Mouse (Mus musculus): ENCODE measurements around the gene Rbmx. TPM values are rescaled to one million over a fixed set of nuclear protein-coding genes. Genes with fewer than 3 reads are reported as not detected.

Rbmx gene
- 8.2 and 18.0 TPM in 2 replicates for polyA plus RNA-seq (2012; ENCODE audit: insufficient read depth, low replicate concordance)

GRCm38 (mm10) chrX:57392367-57393246, at the start of gene Rbmx:
Rbmx (minus strand) TSS chrX:57393036.
- no peaks in the 10 kb centered on the region for H3K4me1 ChIP-seq
- peaks cover 24% of the 10 kb centered on the region for H3K36me3 ChIP-seq (replicated peaks; ENCODE audit: low read length)
- no peaks in the 10 kb centered on the region for H3K27me3 ChIP-seq (replicated peaks)
- peak within 1 kb of the TSS; percentile 93 for H3K4me3 ChIP-seq (replicated peaks)
- TF ChIP-seq GATA1 (IDR thresholded peaks at IDR 0.05; ENCODE audit: borderline replicate concordance, low read length), result no peak
- TF ChIP-seq FLI1 (IDR thresholded peaks at IDR 0.05; ENCODE audit: low read length), result no peak
- no peaks in the 10 kb centered on the region for H3K9me3 ChIP-seq

GRCm38 (mm10) chrX:57433897-57434296, 41.1 kb upstream of the Rbmx start:
- Histone ChIP-seq H3K9me3 (no peaks in the 10 kb centered on the region), H3K4me3 (replicated peaks) (no peak overlapping the region), H3K27me3 (replicated peaks) (peaks cover 1% of the 10 kb centered on the region), H3K36me3 (replicated peaks; ENCODE audit: low read length) (no peaks in the 10 kb centered on the region), H3K4me1 (no peaks in the 10 kb centered on the region)
- TF ChIP-seq FLI1 (IDR thresholded peaks at IDR 0.05; ENCODE audit: low read length), result no peak
- no peak for TF ChIP-seq GATA1 (IDR thresholded peaks at IDR 0.05; ENCODE audit: borderline replicate concordance, low read length)

DNA sequence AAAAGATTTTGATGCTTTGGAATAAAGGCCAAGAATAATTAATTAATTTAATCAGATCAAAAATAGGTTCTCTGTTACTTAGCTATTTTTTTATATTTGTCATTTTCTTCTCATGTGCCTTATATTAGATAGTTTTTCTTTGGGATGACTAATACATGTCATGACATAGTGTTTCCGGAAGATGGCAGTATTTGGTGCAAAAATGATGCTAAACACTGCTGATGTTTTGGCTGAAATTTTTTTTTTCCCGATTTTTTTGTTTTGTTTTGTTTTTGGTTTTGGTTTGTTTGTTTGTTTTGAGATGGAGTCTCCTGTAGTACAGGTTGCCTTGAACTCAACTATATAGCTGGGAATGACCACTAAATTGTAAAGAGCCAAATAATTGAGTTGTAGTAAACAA, 38.8 kb upstream of the Rbmx start:
- TF ChIP-seq FLI1 (IDR thresholded peaks at IDR 0.05; ENCODE audit: low read length) (no peak), GATA1 (IDR thresholded peaks at IDR 0.05; ENCODE audit: borderline replicate concordance, low read length) (no peak)
- no peak overlapping the region for H3K4me3 ChIP-seq (replicated peaks)
- H3K36me3 ChIP-seq (replicated peaks; ENCODE audit: low read length), result no peaks in the 10 kb centered on the region
- H3K9me3 ChIP-seq, result no peaks in the 10 kb centered on the region
- peaks cover 1% of the 10 kb centered on the region for H3K27me3 ChIP-seq (replicated peaks)
- H3K4me1 ChIP-seq, result no peaks in the 10 kb centered on the region

DNA sequence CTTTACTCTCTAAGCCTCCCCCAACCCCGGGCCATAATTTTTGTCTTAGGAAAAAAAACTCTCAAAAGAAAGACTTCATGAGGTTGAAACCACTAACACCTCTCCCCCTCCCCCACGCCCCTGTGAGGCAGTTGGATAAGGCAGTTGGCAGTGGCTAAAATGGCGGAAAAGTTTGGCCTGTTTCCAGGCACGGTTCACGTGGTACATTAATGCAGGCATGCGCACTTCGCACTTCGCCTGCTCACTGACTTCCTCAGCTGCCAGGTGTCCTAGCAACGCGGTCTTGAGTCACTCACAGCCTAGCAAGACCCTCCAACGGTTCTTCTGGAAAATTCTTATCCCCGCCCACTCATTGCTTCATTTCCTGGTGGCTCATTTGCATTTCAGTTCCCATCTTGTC, 15.9 kb upstream of the Rbmx start, which contains the start of gene Gm364:
Gm364 (plus strand) TSS at position 386 of the 400 bp plus-strand sequence.
- H3K36me3 ChIP-seq (replicated peaks; ENCODE audit: low read length), result no peaks in the 10 kb centered on the region
- no peak within 1 kb of the TSS for H3K4me3 ChIP-seq (replicated peaks)
- TF ChIP-seq GATA1 (IDR thresholded peaks at IDR 0.05; ENCODE audit: borderline replicate concordance, low read length), result no peak
- no peak for TF ChIP-seq FLI1 (IDR thresholded peaks at IDR 0.05; ENCODE audit: low read length)
- no peaks in the 10 kb centered on the region for H3K27me3 ChIP-seq (replicated peaks)
- no peaks in the 10 kb centered on the region for H3K4me1 ChIP-seq
- no peaks in the 10 kb centered on the region for H3K9me3 ChIP-seq

GRCm38 (mm10) chrX:57403651-57404050, 10.8 kb upstream of the Rbmx start:
- no peaks in the 10 kb centered on the region for H3K9me3 ChIP-seq
- TF ChIP-seq GATA1 (IDR thresholded peaks at IDR 0.05; ENCODE audit: borderline replicate concordance, low read length) (no peak), FLI1 (IDR thresholded peaks at IDR 0.05; ENCODE audit: low read length) (no peak)
- H3K4me3 ChIP-seq (replicated peaks), result no peak overlapping the region
- peaks cover 4% of the 10 kb centered on the region; the same call in 1 of the 2 replicates for H3K4me1 ChIP-seq
- H3K36me3 ChIP-seq (replicated peaks; ENCODE audit: low read length), result no peaks in the 10 kb centered on the region
- H3K27me3 ChIP-seq (replicated peaks), result no peaks in the 10 kb centered on the region

DNA sequence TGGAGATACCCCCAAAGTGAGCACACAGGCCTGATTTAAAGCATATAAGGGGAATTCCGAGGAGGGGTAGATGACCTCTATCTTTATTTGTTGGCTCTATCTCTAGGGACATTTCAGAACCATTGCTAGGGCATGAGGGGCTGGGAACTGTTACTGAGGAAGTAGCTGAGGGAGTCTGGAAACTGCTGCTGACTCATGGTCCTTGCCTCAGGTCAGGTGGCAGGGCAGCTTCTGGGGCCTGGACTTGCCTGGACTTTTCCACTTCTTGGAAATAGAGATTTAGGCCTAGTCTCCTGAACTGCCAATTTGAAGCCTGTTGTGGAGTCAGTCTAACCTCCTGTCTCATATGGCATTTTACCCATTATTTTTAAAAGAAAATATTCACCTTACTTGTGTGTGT, 8.6 kb upstream of the Rbmx start:
- TF ChIP-seq FLI1 (IDR thresholded peaks at IDR 0.05; ENCODE audit: low read length) (no peak), GATA1 (IDR thresholded peaks at IDR 0.05; ENCODE audit: borderline replicate concordance, low read length) (no peak)
- Histone ChIP-seq H3K9me3 (no peaks in the 10 kb centered on the region), H3K4me3 (replicated peaks) (no peak overlapping the region), H3K27me3 (replicated peaks) (no peaks in the 10 kb centered on the region), H3K4me1 (peaks cover 4% of the 10 kb centered on the region; the same call in 1 of the 2 replicates), H3K36me3 (replicated peaks; ENCODE audit: low read length) (no peaks in the 10 kb centered on the region)

- H3K4me3 ChIP-seq (replicated peaks), result peak overlapping the region; percentile 93
Observed at GRCm38 (mm10) chrX:57393412-57393811, 576 bp upstream of the Rbmx start.

DNA sequence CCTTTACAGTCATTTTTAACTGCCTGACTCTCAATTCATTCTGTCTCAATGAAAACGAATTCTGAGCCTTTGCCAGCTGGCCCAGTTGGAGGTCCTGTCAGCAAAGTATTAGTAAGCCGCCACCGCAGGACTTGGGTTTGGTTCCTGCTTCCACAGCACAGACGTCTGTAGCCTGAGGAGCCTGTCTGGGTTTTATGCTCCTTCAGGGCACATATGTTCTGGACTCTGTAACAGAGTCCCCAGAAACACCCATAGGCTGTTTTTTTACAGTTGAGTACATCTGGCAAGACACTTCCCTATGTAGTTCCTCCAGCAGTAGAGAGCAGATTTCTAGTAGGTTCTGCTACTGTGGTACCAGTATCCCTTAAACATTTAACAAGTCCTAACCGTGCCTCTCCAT, 11.9 kb downstream of the Rbmx start:
- no peak overlapping the region for H3K4me3 ChIP-seq (replicated peaks)
- peaks cover 93% of the 10 kb centered on the region for H3K36me3 ChIP-seq (replicated peaks; ENCODE audit: low read length)
- no peaks in the 10 kb centered on the region for H3K4me1 ChIP-seq
- no peaks in the 10 kb centered on the region for H3K9me3 ChIP-seq
- no peak for TF ChIP-seq GATA1 (IDR thresholded peaks at IDR 0.05; ENCODE audit: borderline replicate concordance, low read length)
- no peak for TF ChIP-seq FLI1 (IDR thresholded peaks at IDR 0.05; ENCODE audit: low read length)
- H3K27me3 ChIP-seq (replicated peaks), result peaks cover 6% of the 10 kb centered on the region

More at GRCm38 (mm10) chrX:57393412-57393811, 576 bp upstream of the Rbmx start:
- Histone ChIP-seq H3K27me3 (replicated peaks) (no peaks in the 10 kb centered on the region), H3K36me3 (replicated peaks; ENCODE audit: low read length) (peaks cover 16% of the 10 kb centered on the region), H3K9me3 (no peaks in the 10 kb centered on the region), H3K4me1 (no peaks in the 10 kb centered on the region)
- TF ChIP-seq FLI1 (IDR thresholded peaks at IDR 0.05; ENCODE audit: low read length) (no peak), GATA1 (IDR thresholded peaks at IDR 0.05; ENCODE audit: borderline replicate concordance, low read length) (no peak)

DNA sequence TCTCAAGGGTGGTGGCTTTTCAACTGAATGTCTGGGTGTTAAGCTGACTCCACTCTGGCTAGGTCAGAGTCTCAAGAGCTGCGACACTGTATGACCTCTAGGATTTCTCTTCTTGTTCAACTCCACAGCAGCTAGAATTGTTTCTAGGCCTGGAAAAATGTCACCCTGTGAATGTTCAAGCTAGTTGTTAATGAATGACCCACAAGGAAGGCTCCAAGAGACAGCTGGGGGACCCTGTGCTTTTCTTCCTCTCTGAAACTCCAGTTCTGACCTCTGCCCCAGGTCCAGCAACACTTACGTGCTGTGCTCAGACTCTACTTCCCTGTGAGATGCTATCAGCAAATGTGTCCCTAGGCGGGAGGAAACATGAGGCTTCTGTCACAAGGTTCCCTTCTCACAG, 14.3 kb downstream of the Rbmx start:
- Histone ChIP-seq H3K36me3 (replicated peaks; ENCODE audit: low read length) (peaks cover 70% of the 10 kb centered on the region), H3K4me1 (0 out of 2 replicates have a peak, but pooled peaks cover 2% of the 10 kb centered on the region), H3K4me3 (replicated peaks) (no peak overlapping the region), H3K27me3 (replicated peaks) (peaks cover 6% of the 10 kb centered on the region), H3K9me3 (no peaks in the 10 kb centered on the region)
- TF ChIP-seq FLI1 (IDR thresholded peaks at IDR 0.05; ENCODE audit: low read length), result no peak
- no peak for TF ChIP-seq GATA1 (IDR thresholded peaks at IDR 0.05; ENCODE audit: borderline replicate concordance, low read length)

- peaks cover 58% of the 10 kb centered on the region for H3K36me3 ChIP-seq (replicated peaks; ENCODE audit: low read length)
Observed at GRCm38 (mm10) chrX:57377096-57377495, 15.7 kb downstream of the Rbmx start.

More at GRCm38 (mm10) chrX:57377096-57377495, 15.7 kb downstream of the Rbmx start:
- Histone ChIP-seq H3K9me3 (no peaks in the 10 kb centered on the region), H3K4me1 (0 out of 2 replicates have a peak, but pooled peaks cover 5% of the 10 kb centered on the region), H3K27me3 (replicated peaks) (peaks cover 5% of the 10 kb centered on the region), H3K4me3 (replicated peaks) (no peak overlapping the region)
- TF ChIP-seq GATA1 (IDR thresholded peaks at IDR 0.05; ENCODE audit: borderline replicate concordance, low read length), result no peak
- no peak for TF ChIP-seq FLI1 (IDR thresholded peaks at IDR 0.05; ENCODE audit: low read length)

Data from megakaryocyte, embryonic 14.5 days (primary cell).